Mouse (Mus musculus) intestine, postnatal 0 days (tissue): Measurements from ENCODE around the gene Mex3d. TPM values are rescaled to one million over a fixed set of nuclear protein-coding genes. Genes with fewer than 3 reads are reported as not detected.

Source experiments
- ATAC-seq: fragments of 200-750 bp; cut with Nextera tagmentation; 2 replicates; pipeline ENCODE4 v1.8.0; 2017; ENCODE audit warnings: mild to moderate bottlenecking, moderate TSS enrichment, moderate library complexity
- H3K27ac ChIP-seq: fragments of 300-500 bp; sonication (generic); 2 replicates; pipeline ENCODE4 v1.5.1; 2014; ENCODE audit warnings: mild to moderate bottlenecking, low read depth, low read length, moderate library complexity
- H3K27me3 ChIP-seq: fragments of 300-500 bp; sonication (generic); replicated peaks from 2 replicates; pipeline ENCODE4 v1.6.1; 2014; ENCODE audit warnings: low read length, mixed read lengths; ENCODE audit not compliant: control insufficient read depth, insufficient read depth
- H3K36me3 ChIP-seq: fragments of 300-500 bp; sonication (generic); 2 replicates; pipeline ENCODE4 v1.6.1; 2014; ENCODE audit warnings: mild to moderate bottlenecking, moderate library complexity; ENCODE audit not compliant: control insufficient read depth, insufficient read depth
- H3K4me1 ChIP-seq: fragments of 300-500 bp; sonication (generic); replicated peaks from 2 replicates; pipeline ENCODE4 v1.6.1; 2014; ENCODE audit warnings: antibody characterized with exemption, low read length, mixed read lengths; ENCODE audit not compliant: control insufficient read depth, insufficient read depth
- H3K4me2 ChIP-seq: fragments of 300-500 bp; sonication (generic); replicated peaks from 2 replicates; pipeline ENCODE4 v1.6.1; 2014; ENCODE audit warnings: low read depth, mild to moderate bottlenecking, moderate library complexity
- H3K4me3 ChIP-seq: fragments of 300-500 bp; sonication (generic); 2 replicates; pipeline ENCODE4 v1.5.1; 2014; ENCODE audit warnings: low read depth, low read length
- H3K9ac ChIP-seq: fragments of 300-500 bp; sonication (generic); 2 replicates; pipeline ENCODE4 v1.6.1; 2014; ENCODE audit warnings: mild to moderate bottlenecking, low read depth, low read length
- H3K9me3 ChIP-seq: fragments of 300-500 bp; sonication (generic); 2 replicates; pipeline ENCODE4 v1.6.1; 2016; ENCODE audit warnings: mixed run types; ENCODE audit not compliant: control insufficient read depth
- CTCF ChIP-seq: sonication (generic); IDR thresholded peaks from 2 replicates; pipeline ENCODE4 v1.5.1; 2016; ENCODE audit warnings: low read depth, mild to moderate bottlenecking, control low read depth, antibody characterized with exemption, moderate library complexity
- WGBS: fragments of 180-500 bp; shearing (Covaris S2); extraction: QIAGEN DNeasy Blood & Tissue Kit; methylation state at CpG from one replicate; pipeline ENCODE4 v1.1.7; 2014; 5-methylcytosine and 5-hydroxymethylcytosine counted together
- polyA plus RNA-seq: library from polyadenylated mRNA; unstranded; fragments of >200 nt; fragmentation: Nextera tagmentation; extraction: Ambion mirVana; gene quantifications from 2 replicates; pipeline ENCODE4 v1.2.1, GENCODE M21; 2015

Gene Mex3d
- polyA plus RNA-seq, 1 experiment from 2014 or later = 4.2 TPM

- Histone ChIP-seq H3K4me3 (peak overlapping the region; percentile 83), H3K4me1 (0 out of 2 replicates have a peak, but pooled peaks cover 5% of the 10 kb centered on the region), H3K36me3 (peaks cover 42% of the 10 kb centered on the region), H3K9ac (peak overlapping the region; percentile 75), H3K4me2 (peak overlapping the region; percentile 87), H3K9me3 (no peaks in the 10 kb centered on the region), H3K27ac (no peak overlapping the region), H3K27me3 (no peaks in the 10 kb centered on the region)
- 39% methylated on average over 10 of the region's 10 CpGs for WGBS
- peak; percentile 72 for TF ChIP-seq CTCF
- ATAC-seq = peak; percentile 12; the same call in 1 of the 2 replicates
Observed at GRCm38 (mm10) chr10:80405481-80406173, 18.2 kb upstream of the Mex3d start.

- H3K27ac ChIP-seq = no peak overlapping the region
- no peak overlapping the region for H3K4me2 ChIP-seq
- H3K36me3 ChIP-seq = peaks cover 27% of the 10 kb centered on the region
- no peak for ATAC-seq
- TF ChIP-seq CTCF = peak; percentile 70
- no peak overlapping the region for H3K9ac ChIP-seq
- no peaks in the 10 kb centered on the region for H3K9me3 ChIP-seq
- no peak overlapping the region for H3K4me3 ChIP-seq
- H3K27me3 ChIP-seq = no peaks in the 10 kb centered on the region
- peaks cover 5% of the 10 kb centered on the region; the same call in 1 of the 2 replicates for H3K4me1 ChIP-seq
- WGBS = 84% methylated on average over 4 of the region's 4 CpGs
Observed at GRCm38 (mm10) chr10:80403044-80403692, 15.7 kb upstream of the Mex3d start.

GRCm38 (mm10) chr10:80400704-80401161, 13.3 kb upstream of the Mex3d start:
- Histone ChIP-seq H3K36me3 (peaks cover 27% of the 10 kb centered on the region), H3K27ac (no peak overlapping the region; the same call in 1 of the 2 replicates), H3K9me3 (no peaks in the 10 kb centered on the region), H3K27me3 (no peaks in the 10 kb centered on the region), H3K4me1 (peaks cover 6% of the 10 kb centered on the region), H3K4me2 (peak overlapping the region; percentile 82; the same call in 1 of the 2 replicates), H3K4me3 (no peak overlapping the region), H3K9ac (no peak overlapping the region)
- ATAC-seq = no peak
- TF ChIP-seq CTCF = no peak
- 72% methylated on average over 4 of the region's 4 CpGs for WGBS

DNA sequence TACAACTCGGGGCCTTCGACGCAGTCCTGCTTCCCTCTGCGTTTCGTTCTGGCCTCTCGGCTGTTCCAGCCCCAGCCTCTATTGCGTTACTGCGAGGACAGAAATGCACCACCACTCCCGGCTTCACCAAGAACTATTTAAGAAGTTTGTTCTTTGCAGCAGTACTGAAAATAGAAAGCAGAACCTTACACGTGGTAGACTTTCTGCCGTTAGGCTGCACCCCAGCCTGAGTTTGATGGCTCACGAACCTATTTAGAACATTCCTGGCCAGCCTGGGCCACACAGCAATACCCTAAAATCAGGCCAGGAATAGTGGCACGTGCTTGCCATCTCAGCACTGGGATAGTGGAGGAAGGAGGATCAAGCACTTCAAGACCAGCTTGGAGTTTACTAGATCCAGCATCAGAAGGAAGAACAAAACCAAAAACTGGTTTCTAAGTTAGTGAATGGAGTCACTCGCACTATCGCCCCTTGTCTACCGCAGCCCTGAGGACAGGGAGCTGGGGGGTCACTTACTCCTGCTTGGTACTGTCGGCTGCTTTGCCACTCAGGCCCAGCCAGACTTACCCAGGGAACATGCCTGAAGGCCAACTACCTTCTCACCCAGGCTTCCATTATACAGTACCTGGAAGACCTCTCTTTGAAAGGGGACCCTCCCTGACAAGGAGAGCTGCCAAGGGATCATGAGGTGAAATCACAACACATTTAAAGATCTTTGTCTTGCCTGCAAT, 12.7 kb upstream of the Mex3d start:
- Histone ChIP-seq H3K4me3 (peak overlapping the region; percentile 76), H3K4me1 (peaks cover 6% of the 10 kb centered on the region), H3K27me3 (no peaks in the 10 kb centered on the region), H3K9ac (peak overlapping the region; percentile 54), H3K36me3 (peaks cover 30% of the 10 kb centered on the region), H3K27ac (peak overlapping the region; percentile 98), H3K9me3 (no peaks in the 10 kb centered on the region), H3K4me2 (peak overlapping the region; percentile 82)
- no peak for TF ChIP-seq CTCF
- WGBS = 11% methylated on average over 17 of the region's 17 CpGs
- peak; percentile 0; the same call in 1 of the 2 replicates for ATAC-seq

- Histone ChIP-seq H3K36me3 (peaks cover 37% of the 10 kb centered on the region), H3K4me3 (peak within 1 kb of the TSS; percentile 76), H3K4me1 (peaks cover 6% of the 10 kb centered on the region), H3K27me3 (no peaks in the 10 kb centered on the region), H3K4me2 (peak within 1 kb of the TSS; percentile 82), H3K27ac (peak within 1 kb of the TSS; percentile 98), H3K9ac (peak within 1 kb of the TSS; percentile 84), H3K9me3 (no peaks in the 10 kb centered on the region)
- ATAC-seq = peak; percentile 94
- no peak for TF ChIP-seq CTCF
- under 1% methylated on average over 79 of the region's 82 CpGs for WGBS
Observed at GRCm38 (mm10) chr10:80399191-80399972, 11.9 kb upstream of the Mex3d start, which contains the start of gene Mbd3. TSS of gene Mbd3 (minus strand) at chr10:80399550.
